Comparison of ENCODE assay signal across 22 mouse cellular contexts in the genomic region with DNA sequence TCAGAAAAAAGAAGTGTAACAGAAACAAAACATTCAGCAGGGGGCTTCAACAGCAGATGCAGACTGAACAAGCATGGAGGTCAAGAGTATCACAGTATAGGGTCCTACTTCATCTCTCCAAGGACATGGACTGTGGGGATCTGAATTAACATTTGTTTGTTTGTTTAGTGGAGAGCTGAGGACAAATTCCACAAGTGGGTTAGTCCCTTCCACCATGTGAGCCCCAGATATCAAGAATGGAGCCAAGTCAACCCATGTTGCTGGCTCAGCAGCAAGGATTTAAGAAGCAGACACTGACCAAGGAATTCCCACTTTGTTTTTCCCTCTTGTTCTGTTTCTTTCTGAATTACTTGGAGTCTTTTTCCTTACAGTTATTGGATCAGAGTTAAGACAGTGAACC. TPM values are rescaled to one million over a fixed set of nuclear protein-coding genes. Genes with fewer than 3 reads are reported as not detected.
A peak's percentile ranks its signal among the peaks of the same experiment; 100 is the strongest.
DNase-seq lines count a peak whose midpoint lies in the region; ATAC-seq and TF ChIP-seq lines count a peak whose summit lies in the region.
"Had no signal": no experiment of that assay in that cellular context is flagged by ENCODE, and none has a peak within 500 bp of the region (broad histone marks: within the 10 kb centered on the region; RNA-seq: fewer than 3 reads in every experiment).

No protein-coding gene starts in this region.

- H3K4me1 ChIP-seq in kidney, adult 2 months (ENCODE audit: control insufficient read depth, insufficient read depth, low read length) = peaks cover 6% of the 10 kb centered on the region; the same call in 1 of the 2 replicates
- peaks cover 18% of the 10 kb centered on the region for H3K4me1 ChIP-seq in liver, adult 2 months (ENCODE audit: control insufficient read depth, insufficient read depth, low read length)
- H3K4me1 ChIP-seq in liver, embryonic 12.5 days = peaks cover 8% of the 10 kb centered on the region
- peaks cover 5% of the 10 kb centered on the region; the same call in 1 of the 2 replicates for H3K4me1 ChIP-seq in liver, postnatal 0 days (ENCODE audit: insufficient read depth)
- peaks cover under 1% of the 10 kb centered on the region for H3K4me1 ChIP-seq in midbrain, embryonic 11.5 days (ENCODE audit: control insufficient read depth, insufficient read depth, low read length)
- H3K4me1 ChIP-seq in midbrain, embryonic 15.5 days = peaks cover 5% of the 10 kb centered on the region

- no peak for TF ChIP-seq CTCF in kidney, adult 2 months (conservative IDR thresholded peaks at IDR 0.05; ENCODE audit: insufficient read depth, insufficient read length, low read depth, low read length)
- TF ChIP-seq CTCF in liver, adult 2 months (IDR thresholded peaks at IDR 0.05; ENCODE audit: low read depth, low read length) = no peak
- no peak for TF ChIP-seq CTCF in liver, postnatal 0 days (IDR thresholded peaks at IDR 0.05; ENCODE audit: low read depth)

- no peak overlapping the region for H3K4me2 ChIP-seq in liver, embryonic 12.5 days
- H3K4me2 ChIP-seq in liver, postnatal 0 days (ENCODE audit: low read depth, low read length) = no peak overlapping the region
- no peak overlapping the region for H3K4me2 ChIP-seq in midbrain, embryonic 11.5 days
- H3K4me2 ChIP-seq in midbrain, embryonic 15.5 days = no peak overlapping the region

- no peak overlapping the region for H3K4me3 ChIP-seq in kidney, adult 2 months (ENCODE audit: insufficient read depth, low read depth, low read length)
- H3K4me3 ChIP-seq in liver, adult 2 months (ENCODE audit: insufficient read depth, low read depth, low read length) = no peak overlapping the region
- H3K4me3 ChIP-seq in liver, embryonic 12.5 days = no peak overlapping the region
- H3K4me3 ChIP-seq in liver, postnatal 0 days (ENCODE audit: low read depth, low read length) = no peak overlapping the region
- no peak overlapping the region for H3K4me3 ChIP-seq in midbrain, embryonic 11.5 days (ENCODE audit: low read depth, low read length)
- H3K4me3 ChIP-seq in midbrain, embryonic 15.5 days = no peak overlapping the region

- ATAC-seq in liver, embryonic 12.5 days = no peak
- ATAC-seq in liver, postnatal 0 days = peak; percentile 27; the same call in 1 of the 2 replicates
- no peak for ATAC-seq in midbrain, embryonic 11.5 days (ENCODE audit: low FRiP score)
- ATAC-seq in midbrain, embryonic 15.5 days (replicated peaks) = no peak
- ATAC-seq: activated CD4-positive, CD25-positive, alpha-beta regulatory T cell, adult 4 months; CD4-positive, CD25-positive, alpha-beta regulatory T cell, adult 4 months; Patski had no signal

- TF ChIP-seq EP300 in liver, postnatal 0 days (IDR thresholded peaks at IDR 0.05; ENCODE audit: low read depth) = no peak

- H3K27ac ChIP-seq in kidney, adult 2 months (ENCODE audit: insufficient read depth, low read depth, low read length) = peak overlapping the region; percentile 60; the same call in 1 of the 2 replicates
- peak overlapping the region; percentile 70 for H3K27ac ChIP-seq in liver, adult 2 months (replicated peaks; ENCODE audit: insufficient read depth, low read depth, low read length)
- H3K27ac ChIP-seq in liver, embryonic 12.5 days = no peak overlapping the region
- H3K27ac ChIP-seq in liver, postnatal 0 days (ENCODE audit: low read depth) = no peak overlapping the region
- H3K27ac ChIP-seq in midbrain, embryonic 11.5 days (ENCODE audit: low read depth, low read length) = no peak overlapping the region
- H3K27ac ChIP-seq in midbrain, embryonic 15.5 days = no peak overlapping the region

- no peaks in the 10 kb centered on the region for H3K79me2 ChIP-seq in liver, adult 2 months (ENCODE audit: control insufficient read depth, insufficient read depth, low read length)

- no peaks in the 10 kb centered on the region for H3K27me3 ChIP-seq in kidney, adult 2 months (replicated peaks; ENCODE audit: control insufficient read depth, insufficient read depth, low read length)
- H3K27me3 ChIP-seq in liver, adult 2 months (ENCODE audit: control insufficient read depth, insufficient read depth, low read length) = no peaks in the 10 kb centered on the region
- H3K27me3 ChIP-seq in liver, embryonic 12.5 days (replicated peaks) = no peaks in the 10 kb centered on the region
- H3K27me3 ChIP-seq in liver, postnatal 0 days (ENCODE audit: insufficient read depth, low read length) = no peaks in the 10 kb centered on the region
- no peaks in the 10 kb centered on the region for H3K27me3 ChIP-seq in midbrain, embryonic 11.5 days (ENCODE audit: control insufficient read depth, insufficient read depth, low read length)
- no peaks in the 10 kb centered on the region for H3K27me3 ChIP-seq in midbrain, embryonic 15.5 days (replicated peaks)
- H3K27me3 ChIP-seq: CH12.LX, Patski had no signal

- no peak overlapping the region for H3K9ac ChIP-seq in liver, adult 2 months (ENCODE audit: low read depth, low read length)
- H3K9ac ChIP-seq in liver, embryonic 12.5 days = no peak overlapping the region
- H3K9ac ChIP-seq in liver, postnatal 0 days (replicated peaks) = no peak overlapping the region
- no peak overlapping the region for H3K9ac ChIP-seq in midbrain, embryonic 11.5 days (ENCODE audit: low read length)
- H3K9ac ChIP-seq in midbrain, embryonic 15.5 days = no peak overlapping the region

- DNase-seq in kidney, adult 2 months = peak; percentile 27
- no peak for DNase-seq in kidney, adult 11 months
- peak; percentile 90 for DNase-seq in liver, adult 2 months (ENCODE audit: extremely low read depth, low read depth, low spot score)
- no peak for DNase-seq in liver, postnatal 0 days
- DNase-seq in liver = no peak
- peak; percentile 6 for DNase-seq in midbrain, embryonic 11.5 days (ENCODE audit: low spot score, missing footprints)
- DNase-seq: adrenal gland, adult 2 months; adrenal gland, adult 8-10 months; adrenal gland, postnatal 10 days; adrenal gland, postnatal 14 days; adrenal gland, postnatal 25 days; adrenal gland, postnatal 36 days; B cell, adult 2 months; cerebellum, adult 11 months; cerebellum, adult 11-12 months had no signal

- no peaks in the 10 kb centered on the region; the same call in none of the 2 replicates for H3K36me3 ChIP-seq in kidney, adult 2 months (ENCODE audit: control insufficient read depth, insufficient read depth, low read length)
- peaks cover 35% of the 10 kb centered on the region for H3K36me3 ChIP-seq in liver, adult 2 months (ENCODE audit: control insufficient read depth, insufficient read depth, low read length)
- peaks cover 83% of the 10 kb centered on the region for H3K36me3 ChIP-seq in liver, embryonic 12.5 days
- peaks cover 35% of the 10 kb centered on the region for H3K36me3 ChIP-seq in liver, postnatal 0 days (replicated peaks; ENCODE audit: insufficient read depth, low read length)
- peaks cover 12% of the 10 kb centered on the region for H3K36me3 ChIP-seq in midbrain, embryonic 11.5 days (ENCODE audit: control insufficient read depth, insufficient read depth, low read length)
- H3K36me3 ChIP-seq in midbrain, embryonic 15.5 days (replicated peaks) = peaks cover 28% of the 10 kb centered on the region

- TF ChIP-seq POLR2A in kidney, adult 2 months (IDR thresholded peaks at IDR 0.05; ENCODE audit: low read depth, low read length) = no peak
- no peak for TF ChIP-seq POLR2A in liver, adult 2 months (IDR thresholded peaks at IDR 0.05; ENCODE audit: extremely low read depth, insufficient read depth, low read length)

- H3K9me3 ChIP-seq in liver, embryonic 12.5 days (replicated peaks) = no peaks in the 10 kb centered on the region
- no peaks in the 10 kb centered on the region for H3K9me3 ChIP-seq in liver, postnatal 0 days (ENCODE audit: low read length)
- no peaks in the 10 kb centered on the region for H3K9me3 ChIP-seq in midbrain, embryonic 11.5 days (ENCODE audit: control insufficient read depth, low read length)
- H3K9me3 ChIP-seq in midbrain, embryonic 15.5 days = no peaks in the 10 kb centered on the region
- H3K9me3 ChIP-seq: G1E had no signal

RNA-seq across cellular contexts. Expression of gene Akap8, which starts 6.5 kb away (rescaled TPM):
- polyA plus RNA-seq in kidney, adult 2 months (2012; rRNA removed) = 36.9 and 48.0 TPM in 2 replicates
- total RNA-seq in liver, adult 2 months (2014; rRNA removed) = 30.3 and 31.6 TPM in 2 replicates
- 29.0 and 47.9 TPM in 2 replicates for polyA plus RNA-seq in liver, adult 2 months (2012; rRNA removed)
- polyA plus RNA-seq in liver, embryonic 12.5 days (2016; fragmentation: Nextera tagmentation; extraction: Ambion mirVana) = 72.1 and 73.5 TPM in 2 replicates
- 14.5 and 17.3 TPM in 2 replicates for polyA plus RNA-seq in liver, postnatal 0 days (2015; fragmentation: Nextera tagmentation; extraction: Ambion mirVana)
- polyA plus RNA-seq in midbrain, embryonic 11.5 days (2014; fragmentation: Nextera tagmentation; extraction: Ambion mirVana) = 53.0 and 55.4 TPM in 2 replicates
- polyA plus RNA-seq in midbrain, embryonic 15.5 days (2015; fragmentation: Nextera tagmentation; extraction: Ambion mirVana) = 108 and 114 TPM in 2 replicates

RNA-seq across cellular contexts. Expression of gene Akap8l, which starts 22.9 kb away (rescaled TPM):
- 71.5 and 96.4 TPM in 2 replicates for polyA plus RNA-seq in kidney, adult 2 months (2012; rRNA removed)
- total RNA-seq in liver, adult 2 months (2014; rRNA removed) = 25.2 and 26.7 TPM in 2 replicates
- polyA plus RNA-seq in liver, adult 2 months (2012; rRNA removed) = 40.5 and 62.0 TPM in 2 replicates
- polyA plus RNA-seq in liver, embryonic 12.5 days (2016; fragmentation: Nextera tagmentation; extraction: Ambion mirVana) = 49.7 and 50.1 TPM in 2 replicates
- polyA plus RNA-seq in liver, postnatal 0 days (2015; fragmentation: Nextera tagmentation; extraction: Ambion mirVana) = 21.5 and 23.8 TPM in 2 replicates
- polyA plus RNA-seq in midbrain, embryonic 11.5 days (2014; fragmentation: Nextera tagmentation; extraction: Ambion mirVana) = 67.1 and 67.4 TPM in 2 replicates
- 182 and 187 TPM in 2 replicates for polyA plus RNA-seq in midbrain, embryonic 15.5 days (2015; fragmentation: Nextera tagmentation; extraction: Ambion mirVana)

RNA-seq across cellular contexts. Expression of gene Brd4, which starts 43.0 kb away (rescaled TPM):
- polyA plus RNA-seq in kidney, adult 2 months (2012; rRNA removed) = 27.0 and 33.7 TPM in 2 replicates
- 10.5 and 18.6 TPM in 2 replicates for total RNA-seq in liver, adult 2 months (2014; rRNA removed)
- polyA plus RNA-seq in liver, adult 2 months (2012; rRNA removed) = 18.3 and 18.4 TPM in 2 replicates
- 55.1 and 56.5 TPM in 2 replicates for polyA plus RNA-seq in liver, embryonic 12.5 days (2016; fragmentation: Nextera tagmentation; extraction: Ambion mirVana)
- 20.2 and 20.7 TPM in 2 replicates for polyA plus RNA-seq in liver, postnatal 0 days (2015; fragmentation: Nextera tagmentation; extraction: Ambion mirVana)
- 82.8 and 97.9 TPM in 2 replicates for polyA plus RNA-seq in midbrain, embryonic 11.5 days (2014; fragmentation: Nextera tagmentation; extraction: Ambion mirVana)
- polyA plus RNA-seq in midbrain, embryonic 15.5 days (2015; fragmentation: Nextera tagmentation; extraction: Ambion mirVana) = 95.3 and 95.5 TPM in 2 replicates

Comparison
In these comparisons a context has a peak if more than half of its experiments do, and no peak if none do; other contexts are left out.
1. DNase-seq: peak in kidney, adult 2 months (single experiment), liver, adult 2 months (single experiment) and midbrain, embryonic 11.5 days (single experiment); none in kidney, adult 11 months (single experiment), liver, postnatal 0 days (single experiment) and liver (single experiment).
2. H3K27ac ChIP-seq: peak in kidney, adult 2 months (single experiment) and liver, adult 2 months (single experiment); none in liver, embryonic 12.5 days (single experiment), liver, postnatal 0 days (single experiment), midbrain, embryonic 11.5 days (single experiment) and midbrain, embryonic 15.5 days (single experiment).